In the genomic region with DNA sequence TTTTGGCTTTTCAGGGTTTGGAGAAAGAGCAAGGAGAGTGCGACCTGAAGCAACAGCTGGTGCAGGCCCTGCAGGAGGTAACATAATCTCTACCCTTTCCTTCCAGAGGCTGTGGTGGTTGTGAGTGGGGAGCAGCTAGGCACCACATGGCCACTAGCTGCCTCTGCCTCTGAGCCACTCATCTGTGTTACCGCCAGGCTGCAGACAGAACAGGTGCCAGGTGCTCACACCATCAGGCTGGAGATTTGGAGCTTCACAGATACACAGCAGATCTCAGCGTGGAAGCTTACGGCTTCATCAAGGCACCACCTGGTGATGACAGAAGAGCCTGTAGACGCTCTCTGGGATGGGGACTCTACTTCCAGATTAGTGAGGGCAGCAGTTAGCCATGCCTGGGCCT, we compare ENCODE assay signal across 18 mouse cellular contexts. TPM values are rescaled to one million over a fixed set of nuclear protein-coding genes. Genes with fewer than 3 reads are reported as not detected.
DNase-seq lines count a peak whose midpoint lies in the region; ATAC-seq and TF ChIP-seq lines count a peak whose summit lies in the region.
"Had no signal": no experiment of that assay in that cellular context is flagged by ENCODE, and none has a peak within 500 bp of the region (broad histone marks: within the 10 kb centered on the region; RNA-seq: fewer than 3 reads in every experiment).

No protein-coding gene starts in this region.

- no peak overlapping the region for H3K4me2 ChIP-seq in intestine, postnatal 0 days (replicated peaks; ENCODE audit: low read depth)
- no peak overlapping the region for H3K4me2 ChIP-seq in intestine, embryonic 16.5 days (ENCODE audit: low read depth, low read length)
- H3K4me2 ChIP-seq: heart, embryonic 12.5 days; intestine, embryonic 15.5 days; lung, embryonic 15.5 days; midbrain, embryonic 15.5 days had no signal

- no peaks in the 10 kb centered on the region for H3K27me3 ChIP-seq in intestine, postnatal 0 days (replicated peaks; ENCODE audit: control insufficient read depth, insufficient read depth, low read length)
- no peaks in the 10 kb centered on the region for H3K27me3 ChIP-seq in intestine, embryonic 16.5 days (replicated peaks; ENCODE audit: control insufficient read depth, insufficient read depth, low read length)
- H3K27me3 ChIP-seq in MEL (ENCODE audit: control insufficient read depth in 1 of 2, insufficient read depth in 2 of 2, low read length in 2 of 2): no peaks in the 10 kb centered on the region
- no peaks in the 10 kb centered on the region for H3K27me3 ChIP-seq in heart, embryonic 10.5 days (ENCODE audit: insufficient read depth, poor library complexity, severe bottlenecking)
- H3K27me3 ChIP-seq: heart, embryonic 12.5 days; intestine, embryonic 15.5 days; lung, embryonic 15.5 days; midbrain, embryonic 15.5 days had no signal

- in situ Hi-C loops in ES-E14 (cut with MboI; ENCODE audit: low sequenced_read_pairs in 2 of 2, unreplicated experiment in 2 of 2): no loop called here

- no peak for TF ChIP-seq CTCF in intestine, postnatal 0 days (IDR thresholded peaks at IDR 0.05; ENCODE audit: low read depth)
- no peak for TF ChIP-seq CTCF in MEL (IDR thresholded peaks at IDR 0.05 in 2 of 3, conservative IDR thresholded peaks at IDR 0.05 in 1 of 3; ENCODE audit: control insufficient read depth in 1 of 3, insufficient read depth in 1 of 3, low read depth in 2 of 3, low read length in 3 of 3, poor library complexity in 1 of 3, severe bottlenecking in 1 of 3)

- no peak for TF ChIP-seq RAD21 in MEL (IDR thresholded peaks at IDR 0.05; ENCODE audit: low read depth, low read length)

- no peak for TF ChIP-seq POLR2A in MEL (IDR thresholded peaks at IDR 0.05; ENCODE audit: control insufficient read depth in 1 of 2, insufficient read depth in 1 of 2, low read depth in 1 of 2, low read length in 2 of 2, poor library complexity in 1 of 2)

- 0 out of 2 replicates have a peak overlapping the region, but pooled peaks have one; percentile 5 for H3K27ac ChIP-seq in intestine, postnatal 0 days (ENCODE audit: low read depth, low read length)
- H3K27ac ChIP-seq in intestine, embryonic 16.5 days (ENCODE audit: low read length): no peak overlapping the region
- H3K27ac ChIP-seq in ES-E14 (ENCODE audit: insufficient read depth, low read depth, low read length, poor library complexity, severe bottlenecking) (no peak overlapping the region), MEL (ENCODE audit: control insufficient read depth, low read depth, low read length) (peak overlapping the region; percentile 43)
- H3K27ac ChIP-seq in heart, embryonic 10.5 days: no peak overlapping the region
- H3K27ac ChIP-seq: intestine, embryonic 15.5 days; lung, embryonic 15.5 days; midbrain, embryonic 15.5 days had no signal

- no peak overlapping the region for H3K4me3 ChIP-seq in intestine, postnatal 0 days (ENCODE audit: low read depth, low read length)
- no peak overlapping the region for H3K4me3 ChIP-seq in intestine, embryonic 16.5 days (ENCODE audit: low read length)
- no peak overlapping the region for H3K4me3 ChIP-seq in ES-E14 (ENCODE audit: insufficient read depth in 1 of 2, low read depth in 1 of 2, low read length in 2 of 2, poor library complexity in 1 of 2, severe bottlenecking in 1 of 2)
- H3K4me3 ChIP-seq in MEL (ENCODE audit: control insufficient read depth in 1 of 2, insufficient read depth in 1 of 2, low read depth in 2 of 2, low read length in 2 of 2): no peak overlapping the region
- no peak overlapping the region for H3K4me3 ChIP-seq in heart, embryonic 10.5 days
- H3K4me3 ChIP-seq: heart, embryonic 12.5 days; intestine, embryonic 15.5 days; lung, embryonic 15.5 days; midbrain, embryonic 15.5 days had no signal

- no peaks in the 10 kb centered on the region for H3K79me2 ChIP-seq in MEL (ENCODE audit: control insufficient read depth, insufficient read depth, low read length, poor library complexity)

- 90% methylated on average over 5 of the region's 5 CpGs for WGBS in intestine, postnatal 0 days
- WGBS in intestine, embryonic 16.5 days: 94% methylated on average over 5 of the region's 5 CpGs
- WGBS in heart, embryonic 10.5 days: 77% methylated on average over 5 of the region's 5 CpGs

- no peaks in the 10 kb centered on the region for H3K9me3 ChIP-seq in intestine, postnatal 0 days (ENCODE audit: control insufficient read depth)
- no peaks in the 10 kb centered on the region for H3K9me3 ChIP-seq in intestine, embryonic 16.5 days (ENCODE audit: control insufficient read depth, low read length)
- H3K9me3 ChIP-seq in ES-E14 (ENCODE audit: control insufficient read depth, insufficient read depth, low read depth, low read length): no peaks in the 10 kb centered on the region
- no peaks in the 10 kb centered on the region for H3K9me3 ChIP-seq in MEL (replicated peaks; ENCODE audit: insufficient read depth, low read length)
- H3K9me3 ChIP-seq in heart, embryonic 10.5 days: no peaks in the 10 kb centered on the region
- H3K9me3 ChIP-seq: heart, embryonic 12.5 days; intestine, embryonic 15.5 days; lung, embryonic 15.5 days; midbrain, embryonic 15.5 days had no signal

- DNase-seq in ES-E14 (ENCODE audit: low read depth, low spot score) (no peak), MEL (ENCODE audit: low read depth, low spot score) (no peak)
- DNase-seq in cerebellum, postnatal 36 days: peak; percentile 46 to 47
- DNase-seq in heart, embryonic 10.5 days (ENCODE audit: low spot score): no peak
- DNase-seq in urinary bladder, postnatal 36 days (ENCODE audit: low spot score in 2 of 2): no peak
- DNase-seq: adrenal gland, postnatal 10 days; gastrocnemius, postnatal 14 days; heart, postnatal 36 days; kidney, postnatal 10 days; right cerebral cortex, postnatal 14 days had no signal

- no peak for ATAC-seq in intestine, postnatal 0 days
- ATAC-seq in intestine, embryonic 16.5 days: no peak
- ATAC-seq: CD4-positive, CD25-positive, alpha-beta regulatory T cell, adult 4 months; forebrain, embryonic 16.5 days; midbrain, embryonic 15.5 days had no signal

- no peaks in the 10 kb centered on the region for H3K4me1 ChIP-seq in intestine, postnatal 0 days (replicated peaks; ENCODE audit: control insufficient read depth, insufficient read depth, low read length)
- H3K4me1 ChIP-seq in intestine, embryonic 16.5 days (ENCODE audit: control insufficient read depth, insufficient read depth, low read length): no peaks in the 10 kb centered on the region
- H3K4me1 ChIP-seq in ES-E14 (ENCODE audit: control insufficient read depth in 2 of 2, insufficient read depth in 2 of 2, low read length in 2 of 2, poor library complexity in 1 of 2) (peaks cover 0 to 22% of the 10 kb centered on the region in 2 experiments; a peak in 2 of 4 replicates), MEL (ENCODE audit: control insufficient read depth in 1 of 2, insufficient read depth in 2 of 2, low read length in 2 of 2) (peaks cover 4 to 8% of the 10 kb centered on the region in 2 experiments)
- 0 out of 2 replicates have a peak, but pooled peaks cover 3% of the 10 kb centered on the region for H3K4me1 ChIP-seq in heart, embryonic 10.5 days
- H3K4me1 ChIP-seq: heart, embryonic 12.5 days; intestine, embryonic 15.5 days; lung, embryonic 15.5 days; midbrain, embryonic 15.5 days had no signal

- no peak overlapping the region for H3K9ac ChIP-seq in intestine, postnatal 0 days (ENCODE audit: low read depth, low read length)
- no peak overlapping the region for H3K9ac ChIP-seq in intestine, embryonic 16.5 days (ENCODE audit: low read depth, low read length)
- peak overlapping the region; percentile 2; the same call in 1 of the 2 replicates for H3K9ac ChIP-seq in ES-E14 (ENCODE audit: insufficient read depth, low read depth, low read length, poor library complexity, severe bottlenecking)
- no peak overlapping the region for H3K9ac ChIP-seq in MEL (ENCODE audit: control insufficient read depth, low read depth, low read length, poor library complexity, severe bottlenecking)
- H3K9ac ChIP-seq: heart, embryonic 12.5 days; intestine, embryonic 15.5 days; lung, embryonic 15.5 days; midbrain, embryonic 15.5 days had no signal

- H3K36me3 ChIP-seq in intestine, postnatal 0 days (ENCODE audit: control insufficient read depth, insufficient read depth): peaks cover 78% of the 10 kb centered on the region
- H3K36me3 ChIP-seq in intestine, embryonic 16.5 days (ENCODE audit: control insufficient read depth, insufficient read depth, low read length): peaks cover 21% of the 10 kb centered on the region
- H3K36me3 ChIP-seq in ES-E14 (ENCODE audit: control insufficient read depth, insufficient read depth, low read length, poor library complexity, severe bottlenecking): peaks cover 35% of the 10 kb centered on the region
- H3K36me3 ChIP-seq in MEL (ENCODE audit: control insufficient read depth in 1 of 2, insufficient read depth in 2 of 2, low read length in 2 of 2): peaks cover 4 to 16% of the 10 kb centered on the region in 2 experiments
- peaks cover 95% of the 10 kb centered on the region for H3K36me3 ChIP-seq in heart, embryonic 10.5 days

- no peak for TF ChIP-seq EP300 in MEL (IDR thresholded peaks at IDR 0.05; ENCODE audit: low read depth in 1 of 2, low read length in 2 of 2)

RNA-seq across cellular contexts. Expression of a gene that starts 14.3 kb away (rescaled TPM):
- 0.81 and 0.82 TPM in 2 replicates for polyA plus RNA-seq in intestine, postnatal 0 days (2015; fragmentation: Nextera tagmentation; extraction: Ambion mirVana)
- polyA plus RNA-seq in intestine, embryonic 16.5 days (2015; fragmentation: Nextera tagmentation; extraction: Ambion mirVana): 1.3 and 2.0 TPM in 2 replicates
- 8.6 and 10.2 TPM in 2 replicates for total RNA-seq in ES-E14 (2012; rRNA removed)
- 3.1 and 3.4 TPM in 2 replicates for total RNA-seq in MEL (2012; rRNA removed)
- 1 to 10 TPM in 1 of 2 experiments, not detected in 1; 1.3 TPM for polyA plus RNA-seq in MEL (2012; ENCODE audit: insufficient read depth in 1 of 2, insufficient read length in 2 of 2, low read depth in 1 of 2, low replicate concordance in 2 of 2, missing spikeins in 1 of 2)
- 2.3 and 2.4 TPM in 2 replicates for polyA plus RNA-seq in heart, embryonic 10.5 days (2016; fragmentation: Nextera tagmentation; extraction: Ambion mirVana)

RNA-seq across cellular contexts. Expression of a gene that starts 14.4 kb away (rescaled TPM):
- 26.7 and 29.1 TPM in 2 replicates for polyA plus RNA-seq in intestine, postnatal 0 days (2015; fragmentation: Nextera tagmentation; extraction: Ambion mirVana)
- polyA plus RNA-seq in intestine, embryonic 16.5 days (2015; fragmentation: Nextera tagmentation; extraction: Ambion mirVana): 51.0 and 55.9 TPM in 2 replicates
- 30.0 and 37.2 TPM in 2 replicates for total RNA-seq in ES-E14 (2012; rRNA removed)
- total RNA-seq in MEL (2012; rRNA removed): 32.9 and 40.3 TPM in 2 replicates
- 10 to 100 TPM in 1 of 2 experiments, not detected in 1; 49.2 TPM for polyA plus RNA-seq in MEL (2012; ENCODE audit: insufficient read depth in 1 of 2, insufficient read length in 2 of 2, low read depth in 1 of 2, low replicate concordance in 2 of 2, missing spikeins in 1 of 2)
- polyA plus RNA-seq in heart, embryonic 10.5 days (2016; fragmentation: Nextera tagmentation; extraction: Ambion mirVana): 70.9 and 85.7 TPM in 2 replicates

RNA-seq across cellular contexts. Expression of a gene that starts 31.4 kb away (rescaled TPM):
- 68.9 and 70.4 TPM in 2 replicates for polyA plus RNA-seq in intestine, postnatal 0 days (2015; fragmentation: Nextera tagmentation; extraction: Ambion mirVana)
- polyA plus RNA-seq in intestine, embryonic 16.5 days (2015; fragmentation: Nextera tagmentation; extraction: Ambion mirVana): 85.9 and 92.7 TPM in 2 replicates
- total RNA-seq in ES-E14 (2012; rRNA removed) (130 and 183 TPM in 2 replicates), MEL (2012; rRNA removed) (77.9 and 82.2 TPM in 2 replicates)
- 10 to 100 TPM; 47.3 to 99.6 TPM for polyA plus RNA-seq in MEL (2012; ENCODE audit: insufficient read depth in 1 of 2, insufficient read length in 2 of 2, low read depth in 1 of 2, low replicate concordance in 2 of 2, missing spikeins in 1 of 2)
- 119 and 122 TPM in 2 replicates for polyA plus RNA-seq in heart, embryonic 10.5 days (2016; fragmentation: Nextera tagmentation; extraction: Ambion mirVana)

Comparison
In these comparisons a context has a peak if more than half of its experiments do, and no peak if none do; other contexts are left out.
1. H3K27ac ChIP-seq: peak in intestine, postnatal 0 days (single experiment) and MEL (single experiment); none in intestine, embryonic 16.5 days (single experiment), ES-E14 (single experiment) and heart, embryonic 10.5 days (single experiment).
2. DNase-seq: peak in cerebellum, postnatal 36 days (2 of 2); none in ES-E14 (single experiment), MEL (single experiment), heart, embryonic 10.5 days (single experiment) and urinary bladder, postnatal 36 days (0 of 2).